Mouse (Mus musculus) bone marrow macrophage, adult 2 months (primary cell): ENCODE results near the gene Ppfia4.
"Not testable (repeated sequence)": the region's sequence is repeated elsewhere in the genome, so short reads cannot be mapped to it uniquely, and the experiment has no call there.

Experiments
- CTCF ChIP-seq: IDR thresholded peaks from 2 replicates; pipeline ENCODE4 v1.5.1; 2012; ENCODE audit warnings: low read depth, mild to moderate bottlenecking, low read length, moderate library complexity
- POLR2A ChIP-seq: IDR thresholded peaks from 2 replicates; pipeline ENCODE4 v1.6.1; 2012; ENCODE audit warnings: mild to moderate bottlenecking, low read depth, low read length, borderline replicate concordance

GRCm38 (mm10) chr1:134249681-134250080, 83.0 kb downstream of the Ppfia4 start:
- TF ChIP-seq CTCF, POLR2A: not testable (repeated sequence)
